Mouse (Mus musculus) heart, embryonic 12.5 days (tissue): ENCODE measurements at regions not wholly inside any gene's neighbourhood (a gene's known extent, or its start where the extent isn't known, plus 50 kb on each side); places are given as distances from the start of the nearest gene placed in this dataset.

Experiments used
- ATAC-seq: fragments of 200-750 bp; cut with Nextera tagmentation; 2 replicates; pipeline ENCODE4 v1.8.0; 2017; ENCODE audit warnings: moderate TSS enrichment, moderate library complexity; ENCODE audit not compliant: insufficient number of reproducible peaks, low FRiP score
- H3K27ac ChIP-seq: fragments of 300-500 bp; sonication (generic); 2 replicates; pipeline ENCODE4 v1.5.1; 2016; ENCODE audit warnings: mild to moderate bottlenecking, moderate library complexity; ENCODE audit not compliant: poor library complexity, severe bottlenecking
- H3K27me3 ChIP-seq: fragments of 300-500 bp; sonication (generic); replicated peaks from 2 replicates; pipeline ENCODE4 v1.6.1; 2016; ENCODE audit warnings: mild to moderate bottlenecking, moderate library complexity
- H3K36me3 ChIP-seq: fragments of 300-500 bp; sonication (generic); 2 replicates; pipeline ENCODE4 v1.6.1; 2016; ENCODE audit warnings: mild to moderate bottlenecking, moderate library complexity
- H3K4me1 ChIP-seq: fragments of 300-500 bp; sonication (generic); replicated peaks from 2 replicates; pipeline ENCODE4 v1.6.1; 2016; ENCODE audit warnings: mild to moderate bottlenecking
- H3K4me2 ChIP-seq: fragments of 300-500 bp; sonication (generic); 2 replicates; pipeline ENCODE4 v1.6.1; 2016; ENCODE audit warnings: mild to moderate bottlenecking, moderate library complexity
- H3K4me3 ChIP-seq: fragments of 300-500 bp; sonication (generic); 2 replicates; pipeline ENCODE4 v1.5.1; 2016; ENCODE audit warnings: mild to moderate bottlenecking
- H3K9ac ChIP-seq: fragments of 300-500 bp; sonication (generic); 2 replicates; pipeline ENCODE4 v1.6.1; 2016; ENCODE audit warnings: mild to moderate bottlenecking, moderate library complexity
- H3K9me3 ChIP-seq: fragments of 300-500 bp; sonication (generic); replicated peaks from 2 replicates; pipeline ENCODE4 v1.6.1; 2016; ENCODE audit warnings: mild to moderate bottlenecking, moderate library complexity
- WGBS: fragments of 180-500 bp; shearing (Covaris S2); methylation state at CpG from one replicate; pipeline ENCODE4 v1.1.7; 2016; 5-methylcytosine and 5-hydroxymethylcytosine counted together

GRCm38 (mm10) chr1:55807028-55807427 is 401.3 kb downstream of the Plcl1 start:
- Histone ChIP-seq H3K9me3 (no peaks in the 10 kb centered on the region), H3K27me3 (no peaks in the 10 kb centered on the region), H3K36me3 (no peaks in the 10 kb centered on the region), H3K4me1 (peaks cover 8% of the 10 kb centered on the region; the same call in 1 of the 2 replicates), H3K9ac (no peak overlapping the region), H3K27ac (no peak overlapping the region), H3K4me2 (no peak overlapping the region), H3K4me3 (no peak overlapping the region)
- ATAC-seq, result no peak; the same call in 1 of the 2 replicates
- 42% methylated on average over 5 of the region's 5 CpGs for WGBS

- H3K9me3 ChIP-seq, result no peaks in the 10 kb centered on the region
- no peak overlapping the region for H3K27ac ChIP-seq
- H3K4me1 ChIP-seq, result peaks cover 8% of the 10 kb centered on the region; the same call in 1 of the 2 replicates
- no peak overlapping the region for H3K9ac ChIP-seq
- H3K4me3 ChIP-seq, result no peak overlapping the region
- no peaks in the 10 kb centered on the region for H3K36me3 ChIP-seq
- 74% methylated on average over 7 of the region's 7 CpGs for WGBS
- H3K4me2 ChIP-seq, result no peak overlapping the region
- no peak for ATAC-seq
- H3K27me3 ChIP-seq, result no peaks in the 10 kb centered on the region
These were observed 403.2 kb downstream of the Plcl1 start for GRCm38 (mm10) chr1:55808724-55809519.

- no peak overlapping the region for H3K4me2 ChIP-seq
- 29% methylated on average over 1 of the region's 1 CpGs for WGBS
- ATAC-seq, result no peak
These were observed 406.8 kb downstream of the Plcl1 start for GRCm38 (mm10) chr1:55812486-55812885.

GRCm38 (mm10) chr1:55820866-55821500 is 415.3 kb downstream of the Plcl1 start:
- H3K9ac ChIP-seq, result no peak overlapping the region
- no peak for ATAC-seq
- H3K9me3 ChIP-seq, result no peaks in the 10 kb centered on the region
- H3K4me3 ChIP-seq, result no peak overlapping the region
- H3K4me1 ChIP-seq, result no peaks in the 10 kb centered on the region
- H3K27me3 ChIP-seq, result no peaks in the 10 kb centered on the region
- H3K36me3 ChIP-seq, result no peaks in the 10 kb centered on the region
- H3K27ac ChIP-seq, result no peak overlapping the region
- WGBS, result 85% methylated on average over 3 of the region's 3 CpGs
- no peak overlapping the region for H3K4me2 ChIP-seq

More at GRCm38 (mm10) chr1:55812486-55812885, 406.8 kb downstream of the Plcl1 start:
- H3K36me3 ChIP-seq, result no peaks in the 10 kb centered on the region
- H3K9ac ChIP-seq, result no peak overlapping the region
- H3K27ac ChIP-seq, result no peak overlapping the region
- H3K9me3 ChIP-seq, result no peaks in the 10 kb centered on the region
- H3K4me3 ChIP-seq, result no peak overlapping the region
- no peaks in the 10 kb centered on the region for H3K27me3 ChIP-seq
- peaks cover under 1% of the 10 kb centered on the region; the same call in 1 of the 2 replicates for H3K4me1 ChIP-seq

- 80% methylated on average over 4 of the region's 4 CpGs for WGBS
- H3K4me1 ChIP-seq, result no peaks in the 10 kb centered on the region
- ATAC-seq, result no peak
- no peak overlapping the region for H3K4me3 ChIP-seq
- H3K9ac ChIP-seq, result no peak overlapping the region
- H3K27ac ChIP-seq, result no peak overlapping the region
- no peaks in the 10 kb centered on the region for H3K27me3 ChIP-seq
- H3K36me3 ChIP-seq, result no peaks in the 10 kb centered on the region
- no peak overlapping the region for H3K4me2 ChIP-seq
- H3K9me3 ChIP-seq, result no peaks in the 10 kb centered on the region
These were observed 416.9 kb downstream of the Plcl1 start for GRCm38 (mm10) chr1:55822599-55822998.

GRCm38 (mm10) chr1:55827191-55827590 is 421.5 kb downstream of the Plcl1 start:
- Histone ChIP-seq H3K27me3 (no peaks in the 10 kb centered on the region), H3K4me1 (no peaks in the 10 kb centered on the region), H3K4me3 (no peak overlapping the region), H3K9ac (no peak overlapping the region), H3K9me3 (no peaks in the 10 kb centered on the region), H3K4me2 (no peak overlapping the region), H3K36me3 (no peaks in the 10 kb centered on the region), H3K27ac (no peak overlapping the region)
- no peak for ATAC-seq

- Histone ChIP-seq H3K27me3 (no peaks in the 10 kb centered on the region), H3K9me3 (no peaks in the 10 kb centered on the region), H3K36me3 (no peaks in the 10 kb centered on the region), H3K4me2 (no peak overlapping the region), H3K4me3 (no peak overlapping the region), H3K4me1 (no peaks in the 10 kb centered on the region), H3K9ac (no peak overlapping the region), H3K27ac (no peak overlapping the region)
- no peak for ATAC-seq
- 84% methylated on average over 3 of the region's 3 CpGs for WGBS
These were observed 429.6 kb downstream of the Plcl1 start for GRCm38 (mm10) chr1:55835281-55835680.

- no peaks in the 10 kb centered on the region for H3K4me1 ChIP-seq
- 70% methylated on average over 2 of the region's 2 CpGs for WGBS
- H3K27me3 ChIP-seq, result no peaks in the 10 kb centered on the region
- H3K36me3 ChIP-seq, result no peaks in the 10 kb centered on the region
- H3K9me3 ChIP-seq, result no peaks in the 10 kb centered on the region
- no peak overlapping the region for H3K4me2 ChIP-seq
- ATAC-seq, result no peak
- H3K4me3 ChIP-seq, result no peak overlapping the region
- H3K9ac ChIP-seq, result no peak overlapping the region
- no peak overlapping the region for H3K27ac ChIP-seq
These were observed 431.0 kb downstream of the Plcl1 start for GRCm38 (mm10) chr1:55836750-55837149.

GRCm38 (mm10) chr1:55837366-55837765 is 431.6 kb downstream of the Plcl1 start:
- no peak for ATAC-seq
- H3K27ac ChIP-seq, result no peak overlapping the region
- no peak overlapping the region for H3K9ac ChIP-seq

GRCm38 (mm10) chr1:55838168-55838567 is 432.4 kb downstream of the Plcl1 start:
- Histone ChIP-seq H3K9ac (no peak overlapping the region), H3K27me3 (no peaks in the 10 kb centered on the region), H3K4me2 (no peak overlapping the region), H3K27ac (no peak overlapping the region), H3K9me3 (no peaks in the 10 kb centered on the region), H3K4me1 (no peaks in the 10 kb centered on the region), H3K4me3 (no peak overlapping the region), H3K36me3 (no peaks in the 10 kb centered on the region)
- no peak for ATAC-seq
- WGBS, result 1% methylated on average over 2 of the region's 2 CpGs

More at GRCm38 (mm10) chr1:55837366-55837765, 431.6 kb downstream of the Plcl1 start:
- H3K9me3 ChIP-seq, result no peaks in the 10 kb centered on the region
- H3K4me3 ChIP-seq, result no peak overlapping the region
- no peaks in the 10 kb centered on the region for H3K4me1 ChIP-seq
- no peaks in the 10 kb centered on the region for H3K27me3 ChIP-seq
- H3K36me3 ChIP-seq, result no peaks in the 10 kb centered on the region
- no peak overlapping the region for H3K4me2 ChIP-seq

- ATAC-seq, result no peak
- Histone ChIP-seq H3K4me3 (no peak overlapping the region), H3K27me3 (no peaks in the 10 kb centered on the region), H3K27ac (no peak overlapping the region), H3K36me3 (no peaks in the 10 kb centered on the region), H3K4me2 (no peak overlapping the region), H3K4me1 (no peaks in the 10 kb centered on the region), H3K9me3 (no peaks in the 10 kb centered on the region), H3K9ac (no peak overlapping the region)
- WGBS, result 75% methylated on average over 3 of the region's 3 CpGs
These were observed 443.1 kb downstream of the Plcl1 start for GRCm38 (mm10) chr1:55848806-55849205.
